Mouse (Mus musculus) cerebellum, adult 2 months (tissue): Measurements from ENCODE around the gene Defb21. TPM values are rescaled to one million over a fixed set of nuclear protein-coding genes. Genes with fewer than 3 reads are reported as not detected.

Experiments used
- DNase-seq, 2 experiments: peaks; one replicate each; pipeline ENCODE4 v3.0.0; 2021
- H3K27ac ChIP-seq: fragments of 200-500 bp; 2 replicates; pipeline ENCODE4 v1.5.1; 2012; ENCODE audit warnings: low read length, control low read depth, inconsistent platforms; ENCODE audit not compliant: insufficient read depth
- H3K27me3 ChIP-seq: fragments of 200-500 bp; 2 replicates; pipeline ENCODE4 v1.6.1; 2012; ENCODE audit warnings: inconsistent platforms, mild to moderate bottlenecking, low read length, moderate library complexity; ENCODE audit not compliant: control insufficient read depth, insufficient read depth
- H3K4me1 ChIP-seq: fragments of 200-500 bp; 2 replicates; pipeline ENCODE4 v1.6.1; 2011; ENCODE audit warnings: low read length; ENCODE audit not compliant: control insufficient read depth, insufficient read depth
- H3K4me3 ChIP-seq: fragments of 200-500 bp; replicated peaks from 2 replicates; pipeline ENCODE3; 2011; ENCODE audit warnings: mild to moderate bottlenecking, low read depth, low read length, control low read depth; ENCODE audit not compliant: insufficient read depth
- CTCF ChIP-seq: fragments of 200-500 bp; IDR thresholded peaks from 2 replicates; pipeline ENCODE4 v1.5.1; 2011; ENCODE audit warnings: low read depth, mild to moderate bottlenecking, control low read depth, low read length, moderate library complexity, borderline replicate concordance; ENCODE audit not compliant: insufficient read depth
- POLR2A ChIP-seq: fragments of 200-500 bp; IDR thresholded peaks from 2 replicates; pipeline ENCODE4 v1.6.1; 2011; ENCODE audit warnings: low read length, control low read depth, borderline replicate concordance; ENCODE audit not compliant: insufficient read depth
- WGBS: fragments of 180-500 bp; shearing (Covaris S2); methylation state at CpG from one replicate; pipeline ENCODE4 v1.1.7; 2018; 5-methylcytosine and 5-hydroxymethylcytosine counted together
- polyA plus RNA-seq: library from polyadenylated mRNA; depleted of rRNA; stranded (reverse); fragments of >200 nt; gene quantifications from 2 replicates; pipeline ENCODE4 v1.2.3, GENCODE M21; 2012; rRNA removed

Gene Defb21
- not detected in 2 replicates for polyA plus RNA-seq

GRCm38 (mm10) chr2:152572114-152572794, at the start of gene Defb21:
Gene Defb21 (plus strand): TSS chr2:152572744.
- Histone ChIP-seq H3K4me3 (no peak within 1 kb of the TSS), H3K27me3 (no peaks in the 10 kb centered on the region), H3K4me1 (no peaks in the 10 kb centered on the region), H3K27ac (no peak within 1 kb of the TSS)
- 62% methylated on average over 11 of the region's 11 CpGs for WGBS
- TF ChIP-seq POLR2A (no peak), CTCF (peak; percentile 20; the same call in 1 of the 2 replicates)
- DNase-seq = no peak

DNA sequence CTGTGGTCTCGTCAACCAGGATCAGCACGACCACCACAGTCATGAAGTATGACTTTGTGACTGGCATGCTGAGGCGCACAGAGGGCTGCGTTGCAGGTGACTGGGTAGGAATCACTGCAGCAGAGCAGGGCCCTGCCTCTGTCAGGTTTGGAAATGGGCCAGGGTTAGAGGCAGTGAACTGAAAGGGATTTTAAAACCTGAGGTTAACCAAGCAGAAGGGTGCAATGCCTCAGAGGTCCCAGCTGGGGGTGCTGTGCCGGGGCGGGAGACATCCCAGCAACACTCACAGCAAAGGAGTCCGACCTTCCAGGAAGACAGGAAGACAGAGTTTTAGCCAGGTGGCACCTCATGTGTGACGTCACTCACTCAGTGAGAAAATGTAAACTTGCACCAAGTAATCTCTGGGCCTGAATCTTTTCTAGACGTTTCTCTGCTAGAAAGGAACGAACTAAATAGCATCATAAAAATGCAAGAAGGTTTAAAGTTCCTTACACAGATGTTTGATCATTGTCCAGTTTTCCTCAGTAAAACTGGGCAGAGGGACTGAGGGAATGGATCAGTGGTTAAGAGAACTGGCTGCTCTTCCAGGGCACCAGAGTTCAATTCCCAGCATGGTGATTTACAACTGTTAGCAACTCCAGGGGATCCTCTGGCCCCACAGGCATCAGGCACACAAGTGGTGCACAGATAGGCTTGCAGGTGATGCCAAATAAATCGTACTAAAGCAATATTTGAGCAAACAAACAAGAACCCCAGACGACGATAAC, 32.4 kb upstream of the Defb21 start, which contains the start of gene Defb29:
Gene Defb29 (minus strand): TSS at position 155 of the 767 bp plus-strand sequence.
- WGBS = 53% methylated on average over 13 of the region's 13 CpGs
- TF ChIP-seq CTCF (0 out of 2 replicates have a peak, but pooled peaks have one; percentile 8), POLR2A (no peak)
- DNase-seq = no peak
- Histone ChIP-seq H3K27ac (no peak within 1 kb of the TSS), H3K27me3 (no peaks in the 10 kb centered on the region), H3K4me1 (no peaks in the 10 kb centered on the region), H3K4me3 (no peak within 1 kb of the TSS)

GRCm38 (mm10) chr2:152541979-152542378, 30.6 kb upstream of the Defb21 start:
- H3K4me1 ChIP-seq = no peaks in the 10 kb centered on the region
- H3K27me3 ChIP-seq = no peaks in the 10 kb centered on the region
- WGBS = 90% methylated on average over 9 of the region's 9 CpGs
- H3K4me3 ChIP-seq = no peak overlapping the region
- TF ChIP-seq CTCF (no peak), POLR2A (no peak)
- no peak overlapping the region for H3K27ac ChIP-seq
- DNase-seq = no peak

GRCm38 (mm10) chr2:152542897-152543296, 29.6 kb upstream of the Defb21 start:
- H3K4me3 ChIP-seq = no peak overlapping the region
- no peaks in the 10 kb centered on the region for H3K4me1 ChIP-seq
- TF ChIP-seq POLR2A (no peak), CTCF (no peak)
- no peak overlapping the region for H3K27ac ChIP-seq
- no peak for DNase-seq
- 79% methylated on average over 2 of the region's 2 CpGs for WGBS
- no peaks in the 10 kb centered on the region for H3K27me3 ChIP-seq

DNA sequence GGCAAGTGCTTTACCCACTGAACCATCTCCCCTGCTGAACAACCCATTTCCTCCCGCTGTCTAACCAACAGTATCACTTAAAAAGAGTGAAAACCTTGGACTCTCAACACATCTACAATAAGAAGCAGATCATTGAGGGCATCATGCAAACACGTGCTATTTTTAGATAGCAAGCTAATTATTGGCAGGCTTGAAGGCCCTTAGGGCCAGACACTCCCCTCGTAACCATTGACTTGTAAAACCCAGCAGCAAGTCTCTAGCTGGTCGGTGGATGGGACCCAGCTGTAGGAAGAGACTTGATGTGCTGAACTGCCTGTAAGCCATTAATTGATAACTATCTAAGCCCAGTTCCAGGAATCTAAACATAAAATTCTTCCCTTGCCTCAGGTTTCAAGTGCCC, 29.1 kb upstream of the Defb21 start:
- DNase-seq = no peak
- Histone ChIP-seq H3K4me1 (no peaks in the 10 kb centered on the region), H3K27ac (no peak overlapping the region), H3K4me3 (no peak overlapping the region), H3K27me3 (no peaks in the 10 kb centered on the region)
- 52% methylated on average over 4 of the region's 4 CpGs for WGBS
- TF ChIP-seq POLR2A (no peak), CTCF (no peak)

DNA sequence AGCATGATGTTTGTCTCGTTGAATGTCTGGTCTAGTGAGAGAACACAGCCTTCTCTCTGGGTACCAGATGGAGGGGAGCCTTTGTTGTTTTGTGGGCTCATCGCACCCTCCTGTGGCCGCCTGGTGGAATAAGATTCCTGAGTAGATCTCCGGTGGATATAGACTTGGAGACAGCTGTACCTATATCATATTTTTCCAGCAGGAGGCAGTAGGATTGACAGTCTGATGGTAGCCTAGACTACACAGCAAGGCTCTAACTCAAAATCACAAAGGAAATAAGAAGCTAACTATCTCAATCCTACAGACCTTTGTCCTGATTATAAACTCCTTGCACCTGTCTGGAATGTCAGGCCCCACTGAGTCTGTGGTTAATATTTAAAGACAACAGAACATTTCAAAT, 27.9 kb upstream of the Defb21 start:
- TF ChIP-seq CTCF = peak; percentile 51; the same call in 1 of the 2 replicates
- TF ChIP-seq POLR2A = no peak

DNA sequence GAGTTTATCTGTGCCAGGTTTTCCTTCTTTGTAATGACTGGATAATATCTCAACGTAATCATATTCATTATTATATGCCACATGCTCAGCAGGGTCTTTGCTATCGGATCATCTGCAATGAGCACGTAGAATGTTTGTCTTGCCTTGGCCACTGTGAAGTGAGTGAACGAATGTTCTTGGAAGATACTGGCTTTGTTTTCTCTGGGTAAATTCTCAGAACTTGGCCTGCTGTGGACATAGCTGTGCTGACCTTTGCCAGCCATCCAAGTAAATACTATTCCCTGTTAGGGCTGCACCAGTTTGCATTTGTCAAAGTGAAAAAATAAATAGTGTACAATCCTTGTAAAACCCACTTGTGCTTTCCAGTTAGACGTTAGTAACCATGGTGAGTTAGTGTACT, 24.4 kb upstream of the Defb21 start:
- Histone ChIP-seq H3K27me3 (no peaks in the 10 kb centered on the region; the same call in 1 of the 2 replicates), H3K27ac (no peak overlapping the region), H3K4me3 (no peak overlapping the region), H3K4me1 (no peaks in the 10 kb centered on the region)
- TF ChIP-seq CTCF (no peak), POLR2A (no peak)
- 75% methylated on average over 5 of the region's 5 CpGs for WGBS
- no peak for DNase-seq

More for the DNA sequence above, 27.9 kb upstream of the Defb21 start:
- Histone ChIP-seq H3K4me3 (no peak overlapping the region), H3K27me3 (no peaks in the 10 kb centered on the region; the same call in 1 of the 2 replicates), H3K27ac (no peak overlapping the region), H3K4me1 (no peaks in the 10 kb centered on the region)
- peak; percentile 13 to 22 for DNase-seq
- 15% methylated on average over 4 of the region's 4 CpGs for WGBS
